Mouse (Mus musculus): Measurements from ENCODE around the gene 6720489N17Rik. TPM values are rescaled to one million over a fixed set of nuclear protein-coding genes. Genes with fewer than 3 reads are reported as not detected.
A peak's percentile ranks its signal among the peaks of the same experiment; 100 is the strongest.
"Not testable (repeated sequence)": the region's sequence is repeated elsewhere in the genome, so short reads cannot be mapped to it uniquely, and the experiment has no call there.

Gene 6720489N17Rik
- polyA plus RNA-seq (2014; fragmentation: Nextera tagmentation; extraction: Ambion mirVana), result 12.0 and 12.2 TPM in 2 replicates

- H3K9me3 ChIP-seq (ENCODE audit: control insufficient read depth, low read length); H3K27ac ChIP-seq (replicated peaks; ENCODE audit: low read depth, low read length): not testable (repeated sequence)
- under 1% methylated on average over 15 of the region's 15 CpGs for WGBS
These were observed at the start of gene 6720489N17Rik for GRCm38 (mm10) chr13:62623577-62624276. 6720489N17Rik (minus strand) TSS chr13:62624182.

DNA sequence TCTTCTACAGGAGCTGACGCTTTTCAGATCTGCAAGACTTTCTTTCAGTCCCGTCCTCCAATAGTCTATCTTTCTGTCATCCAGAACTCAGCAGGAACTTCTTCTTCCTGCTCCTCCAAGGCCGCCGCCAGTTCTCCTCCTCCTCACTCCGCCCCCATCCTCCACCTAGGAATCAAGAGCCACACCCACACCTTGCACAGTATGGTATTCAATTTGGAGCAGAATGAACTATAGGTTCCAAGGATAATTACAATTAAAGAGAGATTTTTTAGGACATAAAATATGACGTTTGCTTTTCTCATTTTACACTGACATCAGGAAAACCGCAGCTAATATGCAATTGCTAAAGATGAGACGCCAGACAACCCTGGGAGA, 29.4 kb upstream of the 6720489N17Rik start:
- H3K36me3 ChIP-seq (ENCODE audit: control insufficient read depth, insufficient read depth, low read length), result no peaks in the 10 kb centered on the region
- no peaks in the 10 kb centered on the region for H3K27me3 ChIP-seq (ENCODE audit: control insufficient read depth, insufficient read depth, low read length)
- ATAC-seq (ENCODE audit: low FRiP score, low TSS enrichment), result peak; percentile 88
- peaks cover 12% of the 10 kb centered on the region; the same call in 1 of the 2 replicates for H3K9me3 ChIP-seq (ENCODE audit: control insufficient read depth, low read length)
- peak overlapping the region; percentile 48 for H3K4me2 ChIP-seq (ENCODE audit: low read length)
- H3K9ac ChIP-seq (replicated peaks; ENCODE audit: low read length), result 0 out of 2 replicates have a peak overlapping the region, but pooled peaks have one; percentile 57
- 21% methylated on average over 8 of the region's 8 CpGs for WGBS
- peak overlapping the region; percentile 50 for H3K4me3 ChIP-seq (replicated peaks; ENCODE audit: low read depth, low read length)
- DNase-seq, result no peak
- H3K4me1 ChIP-seq (ENCODE audit: control insufficient read depth, insufficient read depth, low read length), result no peaks in the 10 kb centered on the region
- peak overlapping the region; percentile 28; the same call in 1 of the 2 replicates for H3K27ac ChIP-seq (replicated peaks; ENCODE audit: low read depth, low read length)

More at GRCm38 (mm10) chr13:62623577-62624276, at the start of gene 6720489N17Rik:
- not testable (repeated sequence) for H3K36me3 ChIP-seq (ENCODE audit: control insufficient read depth, insufficient read depth, low read length); H3K4me1 ChIP-seq (ENCODE audit: control insufficient read depth, insufficient read depth, low read length); H3K27me3 ChIP-seq (ENCODE audit: control insufficient read depth, insufficient read depth, low read length)
- H3K4me3 ChIP-seq (replicated peaks; ENCODE audit: low read depth, low read length), result peak within 1 kb of the TSS; percentile 44
- DNase-seq (peak; percentile 92), ATAC-seq (ENCODE audit: low FRiP score, low TSS enrichment) (peak; percentile 100)
- peak within 1 kb of the TSS; percentile 49; the same call in 1 of the 2 replicates for H3K9ac ChIP-seq (replicated peaks; ENCODE audit: low read length)
- peak within 1 kb of the TSS; percentile 52 for H3K4me2 ChIP-seq (ENCODE audit: low read length)

DNA sequence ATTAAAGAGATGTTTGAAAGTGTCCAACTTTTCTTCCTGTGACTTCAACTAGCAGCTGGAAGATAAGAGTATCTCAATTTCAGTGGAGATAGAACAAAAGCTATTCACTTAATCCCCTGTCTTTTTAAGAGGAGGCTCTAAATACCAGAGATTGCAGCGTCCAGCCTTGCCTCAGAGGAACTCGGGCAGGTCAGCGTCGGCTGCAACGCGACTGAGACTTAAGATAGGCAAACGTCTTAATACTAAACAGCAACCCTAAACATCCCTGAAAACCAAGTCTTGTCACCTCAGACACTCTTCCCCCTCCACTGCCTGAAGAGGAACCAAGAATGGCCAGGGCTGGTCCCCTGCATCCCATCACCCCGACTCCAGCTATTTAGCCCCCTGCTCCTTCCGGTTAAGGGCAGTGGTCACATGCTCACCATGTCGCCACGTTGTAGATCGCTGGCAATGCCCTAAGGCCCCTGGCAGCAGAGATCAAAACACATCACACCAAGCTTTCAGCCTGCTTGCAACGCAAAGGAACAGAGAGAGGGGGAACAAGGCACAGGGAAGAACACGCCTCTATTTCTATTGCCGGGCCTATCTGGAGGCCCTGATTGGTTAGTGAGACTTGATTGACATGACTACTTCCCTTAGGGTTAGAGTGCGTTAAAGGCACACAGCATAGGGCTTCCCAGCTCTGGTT, 28.8 kb upstream of the 6720489N17Rik start:
- peaks cover 14% of the 10 kb centered on the region; the same call in 1 of the 2 replicates for H3K9me3 ChIP-seq (ENCODE audit: control insufficient read depth, low read length)
- not testable (repeated sequence) for H3K4me1 ChIP-seq (ENCODE audit: control insufficient read depth, insufficient read depth, low read length); H3K27me3 ChIP-seq (ENCODE audit: control insufficient read depth, insufficient read depth, low read length); H3K36me3 ChIP-seq (ENCODE audit: control insufficient read depth, insufficient read depth, low read length)
- H3K4me2 ChIP-seq (ENCODE audit: low read length), result peak overlapping the region; percentile 48
- peak; percentile 98 for ATAC-seq (ENCODE audit: low FRiP score, low TSS enrichment)
- H3K27ac ChIP-seq (replicated peaks; ENCODE audit: low read depth, low read length), result peak overlapping the region; percentile 55; the same call in 1 of the 2 replicates
- WGBS, result under 1% methylated on average over 16 of the region's 16 CpGs
- DNase-seq, result peak; percentile 88
- H3K9ac ChIP-seq (replicated peaks; ENCODE audit: low read length), result peak overlapping the region; percentile 57; the same call in 1 of the 2 replicates
- peak overlapping the region; percentile 50 for H3K4me3 ChIP-seq (replicated peaks; ENCODE audit: low read depth, low read length)

DNA sequence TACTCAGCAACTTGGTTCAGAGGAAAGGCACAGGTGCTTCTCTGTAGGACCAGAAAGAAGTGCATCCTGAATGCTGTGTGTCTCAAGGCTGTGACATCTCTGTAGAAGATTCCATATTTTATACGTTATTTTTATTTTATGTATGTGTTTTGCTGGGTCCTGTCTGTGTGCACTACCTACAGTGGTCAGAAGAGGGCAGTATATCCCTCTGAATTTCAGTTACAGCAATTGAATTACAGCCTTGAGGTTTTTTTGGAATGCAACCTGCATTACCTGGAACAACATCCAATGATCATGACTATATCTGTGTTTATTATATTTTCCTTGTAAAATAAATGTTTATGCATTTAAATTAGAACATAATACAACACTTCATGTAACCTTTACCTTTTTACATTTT, 3.1 kb upstream of the 6720489N17Rik start:
- H3K27ac ChIP-seq (replicated peaks; ENCODE audit: low read depth, low read length); H3K9me3 ChIP-seq (ENCODE audit: control insufficient read depth, low read length); H3K36me3 ChIP-seq (ENCODE audit: control insufficient read depth, insufficient read depth, low read length); H3K27me3 ChIP-seq (ENCODE audit: control insufficient read depth, insufficient read depth, low read length); ATAC-seq (ENCODE audit: low FRiP score, low TSS enrichment); H3K4me3 ChIP-seq (replicated peaks; ENCODE audit: low read depth, low read length); H3K4me1 ChIP-seq (ENCODE audit: control insufficient read depth, insufficient read depth, low read length); H3K4me2 ChIP-seq (ENCODE audit: low read length); H3K9ac ChIP-seq (replicated peaks; ENCODE audit: low read length): not testable (repeated sequence)
- WGBS, result 40% methylated on average over 1 of the region's 1 CpGs
- peak; percentile 63 for DNase-seq

DNA sequence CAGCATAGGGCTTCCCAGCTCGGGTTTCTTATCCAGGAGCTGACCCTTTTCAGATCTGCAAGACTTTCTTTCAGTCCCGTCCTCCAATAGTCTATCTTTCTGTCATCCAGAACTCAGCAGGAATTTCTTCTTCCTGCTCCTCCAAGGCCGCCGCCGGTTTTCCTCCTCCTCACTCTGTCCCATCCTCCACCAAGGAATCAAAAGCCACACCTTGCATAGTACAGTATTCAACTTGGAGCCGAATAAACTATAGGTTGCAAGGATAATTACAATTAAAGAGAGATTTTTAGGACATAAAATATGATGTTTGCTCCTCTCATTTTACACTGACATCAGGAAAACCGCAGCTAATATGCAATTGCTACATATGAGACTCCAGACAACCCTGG, 289 bp upstream of the 6720489N17Rik start:
- Histone ChIP-seq H3K4me2 (ENCODE audit: low read length) (peak overlapping the region; percentile 52), H3K4me3 (replicated peaks; ENCODE audit: low read depth, low read length) (peak overlapping the region; percentile 44), H3K9ac (replicated peaks; ENCODE audit: low read length) (peak overlapping the region; percentile 49; the same call in 1 of the 2 replicates)
- WGBS, result 6% methylated on average over 7 of the region's 7 CpGs
- ATAC-seq (ENCODE audit: low FRiP score, low TSS enrichment) (peak; percentile 78; the same call in 1 of the 2 replicates), DNase-seq (peak; percentile 29)
- H3K27ac ChIP-seq (replicated peaks; ENCODE audit: low read depth, low read length); H3K36me3 ChIP-seq (ENCODE audit: control insufficient read depth, insufficient read depth, low read length); H3K27me3 ChIP-seq (ENCODE audit: control insufficient read depth, insufficient read depth, low read length); H3K9me3 ChIP-seq (ENCODE audit: control insufficient read depth, low read length); H3K4me1 ChIP-seq (ENCODE audit: control insufficient read depth, insufficient read depth, low read length): not testable (repeated sequence)

DNA sequence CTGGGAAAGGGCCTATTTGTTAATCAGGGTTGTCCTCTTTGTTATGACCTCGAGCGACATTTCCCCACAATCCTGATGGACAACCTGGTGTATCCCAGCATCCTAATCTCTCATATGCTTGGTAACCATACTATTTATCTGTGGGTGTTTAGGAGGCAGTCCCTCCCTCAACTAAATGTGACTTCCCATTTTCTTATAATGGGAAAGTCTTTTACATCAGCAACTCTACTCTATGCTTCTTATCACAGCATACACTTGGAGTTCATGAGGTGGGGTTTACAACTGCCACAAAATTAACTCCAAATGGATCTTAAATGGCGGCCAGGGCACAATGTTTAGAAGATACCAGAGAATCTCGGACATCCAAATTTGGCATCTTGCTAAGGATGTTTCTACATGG, 6.5 kb downstream of the 6720489N17Rik start:
- H3K9ac ChIP-seq (replicated peaks; ENCODE audit: low read length); H3K36me3 ChIP-seq (ENCODE audit: control insufficient read depth, insufficient read depth, low read length); H3K4me3 ChIP-seq (replicated peaks; ENCODE audit: low read depth, low read length); H3K27me3 ChIP-seq (ENCODE audit: control insufficient read depth, insufficient read depth, low read length); H3K4me2 ChIP-seq (ENCODE audit: low read length); DNase-seq; ATAC-seq (ENCODE audit: low FRiP score, low TSS enrichment); H3K27ac ChIP-seq (replicated peaks; ENCODE audit: low read depth, low read length); H3K4me1 ChIP-seq (ENCODE audit: control insufficient read depth, insufficient read depth, low read length): not testable (repeated sequence)
- H3K9me3 ChIP-seq (ENCODE audit: control insufficient read depth, low read length), result peaks cover 16% of the 10 kb centered on the region
- 97% methylated on average over 4 of the region's 4 CpGs for WGBS

DNA sequence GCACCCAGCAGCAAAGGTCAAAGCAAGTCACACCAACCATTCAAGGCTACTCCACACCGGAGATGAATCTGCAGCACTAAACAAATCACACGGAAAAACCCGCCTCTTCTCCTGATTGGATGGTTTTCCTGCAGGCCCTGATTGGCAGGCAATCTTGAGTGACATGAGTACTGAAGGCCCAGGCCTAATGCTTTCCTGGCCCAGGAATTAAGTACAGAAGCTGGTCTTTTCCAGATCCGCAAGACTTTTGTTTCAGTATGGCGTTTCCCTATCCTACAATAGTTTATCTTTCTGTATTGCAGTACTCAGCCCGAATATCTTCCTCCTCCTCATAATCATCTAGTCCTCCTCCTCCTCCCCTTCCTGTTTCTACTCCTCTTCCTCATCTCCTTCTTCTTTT, 52.9 kb downstream of the 6720489N17Rik start, which contains the start of gene Zfp934:
Gene Zfp934, minus strand, starts transcription at position 101 of the 400 bp plus-strand sequence.
- not testable (repeated sequence) for H3K27me3 ChIP-seq (ENCODE audit: control insufficient read depth, insufficient read depth, low read length); H3K4me1 ChIP-seq (ENCODE audit: control insufficient read depth, insufficient read depth, low read length); H3K36me3 ChIP-seq (ENCODE audit: control insufficient read depth, insufficient read depth, low read length); H3K4me3 ChIP-seq (replicated peaks; ENCODE audit: low read depth, low read length); H3K9ac ChIP-seq (replicated peaks; ENCODE audit: low read length); H3K4me2 ChIP-seq (ENCODE audit: low read length); H3K27ac ChIP-seq (replicated peaks; ENCODE audit: low read depth, low read length); ATAC-seq (ENCODE audit: low FRiP score, low TSS enrichment); H3K9me3 ChIP-seq (ENCODE audit: control insufficient read depth, low read length); DNase-seq
- 92% methylated on average over 3 of the region's 6 CpGs for WGBS

DNA sequence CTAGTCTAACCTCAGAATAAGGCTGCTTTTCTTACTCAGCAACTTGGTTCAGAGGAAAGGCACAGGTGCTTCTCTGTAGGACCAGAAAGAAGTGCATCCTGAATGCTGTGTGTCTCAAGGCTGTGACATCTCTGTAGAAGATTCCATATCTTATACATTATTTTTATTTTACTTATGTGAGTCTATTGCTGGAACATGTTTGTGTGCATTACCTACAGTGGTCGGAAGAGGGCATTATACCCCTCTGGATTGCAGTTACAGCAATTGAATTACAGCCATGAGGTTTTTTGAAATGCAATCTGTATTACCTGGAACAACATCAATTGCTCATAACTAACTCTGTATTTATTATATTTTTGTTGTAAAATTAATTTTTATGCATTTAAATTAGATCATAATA, 62.3 kb downstream of the 6720489N17Rik start:
- not testable (repeated sequence) for H3K9me3 ChIP-seq (ENCODE audit: control insufficient read depth, low read length)
- WGBS, result 36% methylated on average over 1 of the region's 1 CpGs

More for the DNA sequence above, 62.3 kb downstream of the 6720489N17Rik start:
- not testable (repeated sequence) for H3K4me1 ChIP-seq (ENCODE audit: control insufficient read depth, insufficient read depth, low read length); H3K27me3 ChIP-seq (ENCODE audit: control insufficient read depth, insufficient read depth, low read length); H3K27ac ChIP-seq (replicated peaks; ENCODE audit: low read depth, low read length); DNase-seq; H3K4me3 ChIP-seq (replicated peaks; ENCODE audit: low read depth, low read length); ATAC-seq (ENCODE audit: low FRiP score, low TSS enrichment); H3K4me2 ChIP-seq (ENCODE audit: low read length); H3K36me3 ChIP-seq (ENCODE audit: control insufficient read depth, insufficient read depth, low read length); H3K9ac ChIP-seq (replicated peaks; ENCODE audit: low read length)
